Mouse (Mus musculus): ENCODE results near the gene Myf6. TPM values are rescaled to one million over a fixed set of nuclear protein-coding genes. Genes with fewer than 3 reads are reported as not detected.

The Myf6 gene
- total RNA-seq, 2 experiments from 2014 or later, result 98.7 to 107 TPM

Small RNA genes lying within 50 kb of the gene (microRNA-seq; reads per million reads assigned to microRNA genes)
- 0 reads per million in 2 experiments for gene Gm44403 (ENCODE audit: borderline replicate concordance in 2 of 2)

Other genes with a start within 250 kb of the Myf6 start
- 1 to 10 TPM; 1.2 to 2.1 TPM for gene Lin7a, start 223.1 kb downstream of the Myf6 start, total RNA-seq (2021)
- gene Myf5, start 8.6 kb downstream of the Myf6 start, total RNA-seq (2021), result 1 to 10 TPM; 2.1 to 2.3 TPM
- gene Ptprq, start 225.3 kb upstream of the Myf6 start, total RNA-seq (2021), result under 1 TPM; 0.08 to 0.46 TPM